Mouse (Mus musculus) thymus, postnatal 25 days (tissue): ENCODE measurements around the gene Tefm.
A peak's percentile ranks its signal among the peaks of the same experiment; 100 is the strongest.
"Not testable (repeated sequence)": the region's sequence is repeated elsewhere in the genome, so short reads cannot be mapped to it uniquely, and the experiment has no call there.

Experiments used
- DNase-seq: peaks from one replicate; pipeline ENCODE4 v3.0.0; 2022

Tefm gene

DNA sequence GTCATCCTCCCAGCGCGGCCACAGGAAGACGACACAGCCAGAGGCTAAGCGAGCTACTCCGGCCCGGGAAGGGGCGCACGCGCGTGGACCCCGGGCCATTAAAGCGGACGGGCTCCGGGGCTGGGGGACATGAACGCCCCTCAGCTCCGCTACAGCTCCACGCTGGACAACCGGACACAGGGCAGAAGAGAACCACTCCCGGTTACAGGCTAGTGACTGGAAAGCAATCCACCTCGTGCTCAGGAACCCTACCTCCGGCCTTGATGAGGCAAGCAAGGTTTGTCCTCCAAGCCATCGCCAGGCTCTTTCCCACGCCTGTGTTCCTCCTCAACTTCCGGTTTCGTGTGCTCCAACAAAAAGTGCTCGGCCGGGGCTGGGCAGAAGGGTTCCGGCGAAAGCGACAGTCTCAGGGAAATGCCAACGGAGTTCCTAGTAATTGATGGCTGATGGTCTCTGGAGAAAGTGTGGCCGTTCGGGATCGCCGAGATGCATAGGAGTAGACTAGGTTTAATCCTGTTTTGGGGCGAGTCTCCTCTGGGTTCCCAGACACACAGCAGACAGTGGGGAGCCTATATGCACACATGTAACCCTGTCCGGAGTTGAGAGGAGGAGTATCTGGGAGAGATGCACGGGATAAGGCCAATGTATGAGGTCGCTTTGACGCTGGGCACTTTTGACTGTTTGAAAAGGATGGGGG lies at the start of gene Tefm:
Gene Tefm, minus strand, starts transcription at position 351 of the 697 bp plus-strand sequence.
- DNase-seq = peak; percentile 86

DNA sequence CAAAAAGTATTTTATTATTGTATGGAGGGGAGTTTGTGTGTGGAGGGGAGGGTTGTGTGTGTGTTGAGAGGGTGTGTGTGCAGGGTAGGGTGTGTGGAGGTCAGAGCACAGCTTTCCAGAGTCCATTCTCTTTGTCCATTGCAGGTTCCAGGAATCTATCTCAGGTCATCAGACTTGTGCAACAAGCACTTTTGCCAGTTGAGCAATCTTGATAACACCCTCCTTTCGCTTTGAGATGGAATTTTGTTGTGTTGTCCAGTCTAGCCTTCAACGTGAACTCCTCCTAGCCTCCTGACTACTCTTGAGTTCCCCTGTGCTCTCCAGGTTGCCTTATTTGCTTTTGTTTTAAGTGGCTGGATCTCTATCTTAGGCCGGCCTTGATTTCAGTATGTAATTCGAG lies 48.3 kb upstream of the Tefm start:
- no peak for DNase-seq

DNA sequence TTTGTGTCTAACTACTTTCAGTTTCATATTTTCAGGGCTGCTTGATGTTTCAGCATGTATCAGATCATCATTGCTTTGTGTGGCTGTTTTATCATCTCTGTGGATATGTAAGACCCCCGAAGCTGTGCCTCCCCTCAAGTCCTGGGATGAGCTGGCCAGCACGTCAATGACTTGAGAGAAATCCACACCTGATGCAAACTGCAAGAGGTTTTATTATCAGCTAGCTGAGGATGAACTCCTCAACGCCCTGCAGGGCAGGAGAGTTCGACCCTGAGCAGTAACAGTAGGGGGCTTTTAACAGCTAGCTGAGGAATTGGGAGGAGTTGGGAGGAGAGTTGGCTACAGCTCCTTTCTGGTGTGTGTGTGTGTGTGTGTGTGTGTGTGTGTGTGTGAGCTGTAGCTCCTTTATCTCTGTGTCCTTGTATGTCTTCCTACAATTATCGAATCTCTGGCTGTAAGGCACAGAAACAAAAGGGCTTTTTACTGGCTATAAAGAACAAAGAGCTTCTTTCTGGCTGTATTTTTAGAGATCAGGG lies 43.5 kb upstream of the Tefm start:
- not testable (repeated sequence) for DNase-seq

DNA sequence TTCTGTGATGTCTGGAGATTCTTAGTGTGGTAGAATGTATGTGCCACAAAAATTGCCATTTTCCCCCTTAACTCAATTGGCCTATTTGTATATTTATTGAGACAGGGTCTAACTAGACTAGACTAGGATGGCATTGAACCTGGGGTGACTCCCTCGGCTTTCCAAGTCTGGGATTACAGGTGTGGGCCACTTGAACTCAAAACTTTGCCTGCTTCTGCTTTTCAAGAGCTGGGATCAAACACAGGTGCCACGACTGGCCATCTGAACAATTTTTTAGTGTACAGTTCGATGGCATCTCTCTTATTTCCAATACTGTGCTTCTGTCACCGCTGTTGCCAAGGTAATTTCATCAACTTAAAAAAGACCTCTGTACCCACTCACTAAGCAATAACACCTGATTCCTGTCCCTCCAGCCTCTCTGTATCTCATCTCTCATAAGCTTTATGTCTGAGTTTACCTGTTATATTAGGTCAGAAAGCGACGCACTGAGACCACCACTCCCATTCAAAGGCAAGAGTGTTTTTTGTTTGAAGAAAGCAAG lies 42.6 kb upstream of the Tefm start:
- no peak for DNase-seq

DNA sequence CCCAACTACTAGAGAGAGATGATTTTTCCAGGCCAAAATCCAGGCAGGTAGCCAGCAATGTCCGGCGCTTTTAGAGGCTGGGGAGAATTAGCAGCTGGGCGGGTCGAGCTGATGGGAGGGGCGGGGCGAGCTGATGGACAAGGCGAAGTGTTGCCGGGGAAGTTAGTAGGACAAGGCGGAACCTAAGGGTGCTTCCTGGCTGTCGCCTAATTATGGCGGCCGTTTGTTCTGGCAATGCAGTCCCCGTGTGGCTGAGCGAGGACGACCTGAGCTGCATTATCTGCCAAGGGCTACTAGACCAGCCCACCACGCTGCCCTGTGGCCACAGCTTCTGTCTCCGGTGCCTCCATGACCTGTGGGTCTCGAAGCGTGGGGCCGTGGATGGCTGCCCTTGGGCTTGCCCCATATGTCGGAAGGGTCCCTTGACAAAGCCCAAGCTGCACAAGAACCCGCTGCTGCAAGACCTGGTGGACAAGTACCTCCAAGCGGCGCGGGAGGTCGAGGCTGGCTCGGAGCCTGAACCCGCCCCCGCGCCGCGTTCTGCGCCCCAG lies 41.8 kb upstream of the Tefm start, which contains the start of gene Rnf135:
Gene Rnf135, plus strand, starts transcription at position 147 of the 551 bp plus-strand sequence.
- DNase-seq = peak; percentile 54

DNA sequence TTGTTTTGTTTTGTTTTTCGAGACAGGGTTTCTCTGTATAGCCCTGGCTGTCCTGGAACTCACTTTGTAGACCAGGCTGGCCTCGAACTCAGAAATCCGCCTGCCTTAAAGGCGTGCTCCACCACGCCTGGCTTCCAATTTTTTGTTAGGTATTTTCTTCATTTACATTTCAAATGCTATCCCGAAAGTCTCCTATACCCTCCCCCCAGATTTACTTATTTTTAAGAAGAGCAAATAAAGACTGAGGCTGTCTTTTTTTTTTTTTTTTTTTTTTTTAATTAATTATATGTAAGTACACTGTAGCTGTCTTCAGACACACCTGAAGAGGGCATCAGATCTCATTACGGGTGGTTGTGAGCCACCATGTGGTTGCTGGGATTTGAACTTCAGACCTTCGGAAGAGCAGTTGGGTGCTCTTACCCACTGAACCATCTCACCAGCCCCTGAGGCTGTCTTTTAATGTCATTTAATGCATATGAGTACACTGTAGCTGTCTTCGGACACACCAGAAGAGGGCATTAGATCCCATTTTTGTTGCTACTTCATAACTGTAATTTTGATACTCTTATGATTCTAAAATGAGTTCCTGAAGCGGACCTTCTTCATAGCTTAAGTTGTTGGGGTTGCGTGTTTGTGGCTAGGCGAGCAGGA lies 41.2 kb upstream of the Tefm start:
- not testable (repeated sequence) for DNase-seq

- DNase-seq = no peak
Observed at GRCm38 (mm10) chr11:80181021-80181749, 39.2 kb upstream of the Tefm start.

DNA sequence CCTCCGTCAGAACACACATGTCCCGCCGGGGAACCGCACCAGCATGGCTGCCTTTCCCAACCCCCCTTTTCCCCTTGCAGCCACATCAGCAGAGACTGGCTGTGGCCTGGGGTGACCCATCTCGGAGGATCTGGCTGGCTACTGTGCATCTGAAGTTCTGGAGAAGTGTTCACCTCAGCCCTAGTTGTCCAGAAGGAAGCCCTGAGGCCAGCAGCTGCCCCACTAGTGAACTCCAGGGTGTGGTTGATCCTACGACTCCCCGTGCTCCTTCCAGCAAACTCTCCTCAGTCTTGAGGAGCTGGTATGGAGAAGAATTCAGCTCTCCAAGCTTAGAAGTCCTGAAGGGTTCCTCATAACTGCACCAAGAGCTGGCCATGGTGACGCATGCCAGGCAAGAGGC lies 36.3 kb upstream of the Tefm start:
- DNase-seq = no peak

GRCm38 (mm10) chr11:80176911-80177895 lies 35.2 kb upstream of the Tefm start:
- no peak for DNase-seq

DNA sequence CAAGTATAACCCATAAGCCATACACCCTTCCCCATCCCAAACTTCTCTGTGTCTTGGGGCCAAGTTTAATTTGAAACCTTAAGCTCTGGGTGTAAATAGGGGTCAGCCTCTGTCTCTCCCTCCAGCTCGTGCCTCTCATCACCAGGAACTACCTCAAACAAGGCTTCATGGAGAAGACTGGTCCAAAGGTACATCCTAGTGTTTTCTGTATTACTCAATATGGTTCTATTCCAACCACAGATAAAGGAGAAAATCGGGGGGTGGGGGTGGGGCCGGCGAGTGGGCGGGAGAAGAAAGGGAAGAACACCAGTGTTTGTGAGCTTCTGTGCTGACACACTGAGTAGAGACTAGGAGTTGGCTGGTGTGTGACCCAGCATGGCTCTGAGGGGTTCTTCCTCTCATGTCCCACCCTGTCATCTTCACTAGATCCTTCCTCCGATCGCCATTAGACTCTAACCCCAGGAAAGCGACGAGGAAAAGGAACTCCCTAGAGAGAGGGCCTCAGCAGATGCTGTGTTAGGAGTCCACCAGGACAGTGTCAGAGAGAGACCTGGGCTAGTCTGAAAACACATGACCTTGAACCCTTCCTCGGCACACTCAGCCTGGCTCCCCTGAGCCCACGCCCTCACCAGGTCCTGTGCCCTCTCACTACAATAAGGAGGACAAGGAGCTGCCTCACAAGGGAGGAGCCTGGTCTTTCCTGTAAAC lies 32.1 kb upstream of the Tefm start:
- no peak for DNase-seq

- no peak for DNase-seq
Observed at GRCm38 (mm10) chr11:80171884-80172283, 29.9 kb upstream of the Tefm start.

DNA sequence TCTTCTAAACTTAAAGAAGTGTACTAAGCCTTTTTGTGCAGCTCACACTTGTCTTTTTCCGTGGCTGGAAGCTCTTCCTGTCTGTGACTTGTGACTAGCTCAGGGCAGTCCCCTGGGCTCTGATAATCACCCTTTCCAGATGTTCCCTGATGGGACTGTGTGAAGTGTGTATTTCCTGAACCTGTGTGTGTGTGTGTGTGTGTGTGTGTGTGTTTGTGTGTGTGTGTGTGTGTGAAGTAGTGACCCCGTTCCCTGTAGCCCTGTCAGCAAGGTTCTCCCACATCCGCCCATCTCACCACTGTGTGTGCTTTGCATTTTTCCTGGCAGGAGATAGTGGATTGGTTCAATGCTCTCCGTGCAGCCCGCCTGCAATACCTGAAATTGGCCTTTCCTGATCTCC lies 28.4 kb upstream of the Tefm start:
- no peak for DNase-seq

DNA sequence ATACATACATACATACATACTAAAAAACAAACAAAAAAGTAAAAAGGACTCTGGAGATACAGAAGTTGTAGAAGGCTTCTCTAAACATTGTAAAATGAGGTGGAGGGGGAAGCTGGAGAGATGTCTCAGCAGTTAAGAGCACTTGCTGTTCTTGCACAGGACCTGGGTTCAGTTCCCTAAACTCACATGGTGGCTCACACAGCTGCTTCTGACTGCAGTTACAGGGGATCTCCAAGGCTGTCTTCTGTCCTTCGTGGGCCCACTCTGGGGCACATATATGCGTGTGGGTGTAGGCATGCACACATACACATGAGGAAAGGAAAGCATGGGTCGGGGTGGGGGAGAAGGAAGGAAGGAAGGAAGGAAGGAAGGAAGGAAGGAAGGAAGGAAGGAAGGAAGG lies 27.7 kb upstream of the Tefm start:
- DNase-seq = no peak

DNA sequence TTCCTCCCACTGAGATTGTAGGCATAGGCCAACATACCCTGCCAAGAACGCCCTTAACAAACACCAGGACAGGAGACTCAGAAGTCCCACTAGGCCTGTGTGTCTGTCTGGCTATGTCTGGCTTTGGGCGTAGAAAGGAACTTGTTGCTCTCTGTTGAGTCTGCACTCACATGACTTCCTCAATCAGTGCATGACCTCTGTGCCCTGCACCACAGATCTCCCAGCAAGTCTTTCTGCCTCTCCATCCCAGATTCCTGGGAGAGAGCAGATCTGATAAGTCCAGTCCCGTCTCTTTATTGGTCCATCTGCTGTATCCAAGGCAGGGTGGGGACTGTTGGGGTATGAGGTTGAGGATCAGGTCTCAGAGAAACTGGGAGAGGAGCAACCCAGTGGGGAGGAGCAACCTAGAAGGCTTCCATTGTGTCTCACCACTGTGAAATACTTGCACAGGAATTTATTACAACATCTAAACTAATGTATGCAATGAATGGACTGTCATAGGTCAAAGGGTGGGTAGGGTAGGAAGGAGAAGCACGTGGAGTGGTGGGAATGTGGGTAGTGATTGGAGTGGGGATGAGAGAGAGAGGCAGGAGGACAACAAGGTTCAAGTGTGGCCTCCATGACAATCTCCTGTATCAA lies 26.8 kb upstream of the Tefm start:
- no peak for DNase-seq

DNA sequence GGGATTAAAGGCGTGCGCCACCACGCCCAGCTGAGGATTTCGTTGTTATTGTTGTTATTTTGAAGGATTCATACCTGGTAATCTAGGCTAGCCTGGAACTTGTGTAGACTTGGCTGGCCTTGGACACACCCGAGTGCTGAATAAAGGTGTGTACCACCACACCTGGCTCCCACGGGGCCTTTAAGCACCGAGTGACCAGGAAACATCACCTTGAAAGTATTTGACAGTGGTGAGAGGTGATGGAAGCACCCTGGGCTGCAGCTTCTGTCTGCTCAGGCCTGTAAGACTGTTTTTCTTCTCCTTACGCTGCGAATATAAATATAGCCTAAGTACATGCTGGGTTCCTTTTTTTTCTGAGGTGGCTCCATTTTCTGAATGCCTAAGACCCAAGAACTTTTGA lies 26.1 kb upstream of the Tefm start:
- no peak for DNase-seq

- no peak for DNase-seq
Observed at GRCm38 (mm10) chr11:80164224-80164623, 22.2 kb upstream of the Tefm start.

DNA sequence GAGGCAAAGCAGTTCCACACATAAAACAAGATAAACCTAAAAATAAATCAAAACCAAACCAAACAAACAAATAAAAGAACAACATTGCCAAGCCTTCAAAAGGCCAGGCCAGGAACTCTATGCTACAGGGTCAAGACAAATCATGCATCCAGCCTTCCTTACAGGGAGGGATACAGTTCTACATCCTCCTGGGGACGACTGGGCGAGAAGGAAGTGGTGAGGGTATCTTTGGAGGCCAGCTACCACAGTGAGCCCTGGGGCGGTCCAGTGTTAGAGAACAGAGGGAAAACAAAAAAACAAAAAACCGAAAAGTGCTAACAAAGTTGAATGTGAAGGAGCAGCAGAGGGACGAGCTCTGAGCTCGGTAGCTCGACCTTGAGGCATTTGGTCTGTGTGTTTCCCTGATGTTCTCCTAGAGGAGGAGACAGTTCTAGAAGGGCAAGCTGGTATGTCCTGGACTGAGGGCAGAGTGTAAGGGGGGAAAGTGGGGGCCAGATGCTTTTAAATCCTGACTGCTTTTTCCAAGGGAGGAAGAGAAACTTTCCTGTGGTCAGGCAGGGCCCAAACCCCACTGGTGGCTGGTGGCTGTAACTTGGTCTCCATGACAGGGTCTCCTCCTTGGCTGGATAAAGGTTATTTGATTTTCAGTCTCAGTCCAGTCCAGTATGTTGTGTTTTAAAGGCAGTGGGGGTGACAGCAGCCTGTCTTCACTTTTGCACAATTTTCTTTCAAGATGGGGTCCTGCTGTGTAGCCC lies 21.6 kb upstream of the Tefm start:
- no peak for DNase-seq

DNA sequence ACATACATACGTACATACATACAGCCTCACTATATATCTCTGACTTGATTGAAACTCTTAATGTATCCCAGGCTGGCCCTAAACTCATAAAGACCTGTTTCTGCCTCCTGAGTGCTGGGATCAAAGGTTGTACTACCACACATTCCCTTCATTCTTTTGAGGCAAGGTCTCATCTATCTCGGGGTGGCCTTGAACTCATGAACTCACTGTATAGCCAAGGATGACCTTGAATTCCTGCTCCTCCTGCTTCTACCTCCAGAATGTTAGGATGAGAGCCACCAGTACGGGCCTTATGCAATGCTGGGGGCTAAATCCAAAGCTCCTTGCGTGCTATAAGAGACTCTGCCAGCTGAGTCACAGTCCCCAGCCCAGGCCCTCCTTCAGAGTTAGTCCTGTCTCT lies 19.1 kb upstream of the Tefm start:
- no peak for DNase-seq

GRCm38 (mm10) chr11:80159018-80159417 lies 17.0 kb upstream of the Tefm start:
- no peak for DNase-seq

DNA sequence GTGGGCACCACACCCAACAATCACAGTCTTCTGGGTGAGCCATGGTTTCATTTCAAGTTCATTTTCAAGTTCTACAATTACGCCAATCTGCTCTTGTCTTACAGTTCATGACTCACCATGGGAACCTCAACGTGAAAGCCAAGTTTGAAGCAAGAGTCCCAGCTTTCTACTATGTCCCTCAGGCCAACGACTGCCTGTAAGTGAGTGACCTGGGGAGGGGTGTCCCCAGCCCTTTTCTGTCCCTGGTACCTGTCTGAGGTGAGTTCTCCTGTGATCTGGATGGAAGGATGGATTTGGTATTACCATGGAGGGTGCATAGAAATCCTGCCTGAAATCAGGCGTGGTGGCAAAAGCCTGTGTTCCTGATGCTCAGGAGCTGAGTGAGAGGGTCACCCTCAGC lies 14.9 kb upstream of the Tefm start:
- DNase-seq = no peak
